Mouse (Mus musculus) heart, postnatal 10 days (tissue): ENCODE data around the gene Il12rb1. TPM values are rescaled to one million over a fixed set of nuclear protein-coding genes. Genes with fewer than 3 reads are reported as not detected.
A peak's percentile ranks its signal among the peaks of the same experiment; 100 is the strongest.

Experiments
- DNase-seq, 2 experiments: peaks; one replicate each; pipeline ENCODE4 v3.0.0; 2021
- intact Hi-C: fragments of 180-260 bp; cut with DNase I; formaldehyde crosslinking; loops from one replicate; pipeline ENCODE4 v1.15.1; 2025
- total RNA-seq, 2 experiments: library from RNA; stranded (reverse); gene quantifications; 2 replicates each; pipeline ENCODE4 v1.2.3; 2021

Gene Il12rb1
- total RNA-seq, 2 experiments from 2014 or later: 0.53 TPM; not detected in 1

DNA sequence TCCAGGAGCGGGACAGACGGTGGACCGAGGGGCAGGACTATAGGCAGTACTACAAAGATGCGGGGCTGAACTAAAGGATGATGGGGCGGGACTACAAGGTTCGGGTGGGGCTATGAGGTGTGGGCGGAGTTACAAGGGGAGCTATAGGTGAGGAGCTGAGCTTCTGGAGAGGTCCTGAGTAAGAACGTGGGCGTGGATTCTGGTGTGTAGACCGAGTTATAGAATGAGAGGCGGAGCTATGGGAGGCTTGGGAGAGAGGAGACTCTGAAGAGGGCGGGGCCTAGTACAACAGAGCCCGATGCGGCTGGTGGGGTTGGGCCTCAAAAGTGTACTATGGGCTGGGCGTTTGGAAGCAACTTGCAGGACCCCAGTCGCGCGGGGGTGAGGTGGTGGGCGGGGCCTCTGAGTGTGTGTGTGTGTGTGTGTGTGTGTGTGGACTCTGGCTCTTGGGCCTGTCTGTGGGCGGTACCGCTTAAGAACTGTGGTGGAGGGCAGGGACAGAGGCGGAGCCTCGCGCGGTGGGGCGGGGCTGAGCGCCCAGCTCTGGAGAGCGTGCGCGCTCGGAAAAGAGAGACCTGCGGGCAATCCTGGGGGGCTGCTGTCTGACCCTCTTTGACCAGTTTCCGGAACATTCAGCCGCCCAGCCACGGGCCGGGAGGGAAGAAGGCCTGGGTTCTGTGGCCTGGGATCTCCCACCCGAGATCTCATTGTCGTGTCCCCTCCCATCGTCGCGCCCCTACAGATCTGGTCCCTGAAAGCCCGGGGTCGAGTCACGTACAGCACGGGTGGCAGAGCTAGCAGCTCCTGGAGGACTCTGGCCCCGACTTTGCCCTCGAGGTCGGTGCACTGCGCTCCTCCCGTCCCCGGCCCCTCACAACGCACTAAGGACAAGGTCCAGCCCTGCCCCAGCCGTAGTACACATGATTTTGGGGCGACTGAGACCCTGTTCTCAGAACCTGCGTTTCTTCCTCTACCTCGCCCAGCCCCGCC lies 10.9 kb upstream of the Il12rb1 start:
- DNase-seq: peak; percentile 85 to 89
- intact Hi-C loops: no loop called here

DNA sequence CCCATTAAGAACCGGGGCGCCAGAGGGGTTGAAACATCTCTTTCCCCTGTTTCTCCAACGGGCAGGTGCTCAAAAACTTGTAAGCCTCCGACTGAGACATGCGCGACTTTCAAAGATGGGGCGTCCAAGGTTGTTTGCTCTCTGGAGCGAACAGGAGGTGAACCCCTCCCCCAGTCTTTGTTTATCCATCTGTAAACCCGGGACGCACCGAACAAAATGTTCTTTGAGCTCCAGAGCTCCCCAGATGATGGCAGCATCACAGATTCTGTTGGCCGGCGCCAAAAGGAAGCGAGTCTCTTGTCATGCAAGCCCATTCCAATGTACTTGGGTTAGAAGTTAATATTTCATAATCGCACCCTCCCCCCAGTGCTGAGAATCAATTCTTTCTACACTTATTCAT lies 10.0 kb upstream of the Il12rb1 start:
- intact Hi-C loops: no loop called here
- peak in 1 of 2 experiments; percentile 27 for DNase-seq

DNA sequence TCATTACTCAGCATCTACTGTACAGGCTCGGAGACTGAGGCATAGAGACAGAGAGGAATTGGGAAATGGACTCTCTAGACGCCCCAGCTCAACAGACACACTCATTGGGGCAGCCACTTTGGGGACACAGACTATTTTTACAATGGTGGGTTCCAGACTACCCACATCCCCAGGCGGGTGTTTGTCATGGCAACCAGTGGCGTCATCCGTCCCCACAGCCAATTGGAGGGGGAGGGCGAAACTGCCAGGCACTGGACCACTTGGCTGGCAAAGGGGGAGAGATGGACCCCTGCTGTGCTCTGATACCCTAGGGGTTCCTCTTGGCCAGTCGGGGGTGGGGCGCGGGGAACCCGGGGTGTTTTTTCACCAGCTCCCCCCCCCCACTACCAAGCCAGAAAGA lies 7.6 kb upstream of the Il12rb1 start:
- no peak for DNase-seq
- intact Hi-C loops: no loop called here

DNA sequence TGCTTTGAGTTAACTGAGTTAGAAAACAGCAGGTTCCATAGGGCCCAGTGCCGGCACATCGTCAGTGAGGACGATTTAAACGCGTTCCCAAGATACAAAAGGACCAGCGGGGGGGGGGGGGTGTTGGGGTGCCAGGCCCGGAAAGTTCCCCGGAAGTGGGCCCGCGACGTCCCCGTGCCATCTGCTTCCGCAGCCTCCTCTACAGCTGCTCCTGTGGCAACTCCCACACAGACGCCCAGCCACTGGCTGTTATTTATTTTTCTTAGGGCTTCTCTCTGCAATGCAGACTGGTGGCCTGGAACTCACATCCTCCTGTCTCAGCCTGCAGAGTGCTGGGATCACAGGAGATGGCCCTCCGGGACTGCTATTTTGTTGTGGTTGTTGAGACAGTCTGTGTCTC lies 7.1 kb upstream of the Il12rb1 start:
- intact Hi-C loops: no loop called here
- DNase-seq: no peak

DNA sequence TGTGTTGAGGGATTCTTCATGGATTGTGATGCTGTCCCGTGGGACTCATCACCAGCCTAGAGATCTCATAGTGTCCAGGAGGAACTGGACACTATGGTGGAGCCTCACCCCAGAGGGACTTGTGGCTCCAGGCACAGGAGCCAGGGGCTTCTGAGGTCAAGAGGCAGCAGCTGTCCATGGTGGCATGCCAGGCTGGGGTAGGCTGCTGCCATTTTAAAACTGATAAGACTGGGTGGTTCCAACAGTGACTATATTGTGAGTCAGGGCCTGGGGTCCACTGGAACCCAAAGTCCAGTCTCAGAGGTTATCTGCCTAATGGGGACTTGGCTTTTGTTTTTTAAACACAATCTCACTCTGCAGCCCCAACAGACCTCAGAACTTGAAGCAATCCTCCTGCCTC lies 6.4 kb upstream of the Il12rb1 start:
- no peak for DNase-seq
- intact Hi-C loops: no loop called here

DNA sequence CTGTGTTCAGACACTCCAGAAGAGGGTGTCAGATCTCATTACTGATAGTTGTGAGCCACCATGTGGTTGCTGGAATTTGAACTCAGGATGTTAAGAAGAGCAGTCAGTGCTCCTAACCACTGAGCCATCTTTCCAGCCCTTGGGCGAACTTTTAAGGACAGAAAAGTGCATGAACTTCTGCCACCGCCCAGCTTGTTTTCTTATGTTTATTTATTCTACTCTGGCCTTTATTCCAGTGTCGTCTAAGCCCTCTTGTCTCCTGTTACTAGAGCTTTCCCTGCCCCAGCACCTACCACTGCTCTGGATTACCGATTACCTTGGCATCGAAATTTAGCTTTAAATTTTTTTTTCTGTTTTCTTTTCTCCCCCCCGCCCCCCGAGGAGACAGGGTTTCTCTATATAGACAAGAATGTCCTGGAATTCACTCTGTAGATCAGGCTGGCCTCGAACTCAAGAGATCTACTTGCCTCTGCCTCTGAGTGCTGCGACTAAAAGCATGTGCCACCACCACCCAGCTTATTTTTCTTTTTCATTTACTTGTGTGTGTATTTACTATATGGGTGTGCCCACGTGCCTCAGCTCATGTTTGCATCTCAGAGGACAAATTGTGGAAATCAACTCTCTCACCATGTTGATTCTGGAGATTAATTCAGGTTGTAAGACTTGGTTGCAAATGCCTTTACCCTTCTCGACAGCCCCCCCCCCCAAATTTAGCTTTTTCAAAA lies 5.3 kb upstream of the Il12rb1 start:
- intact Hi-C loops: no loop called here
- DNase-seq: no peak

DNA sequence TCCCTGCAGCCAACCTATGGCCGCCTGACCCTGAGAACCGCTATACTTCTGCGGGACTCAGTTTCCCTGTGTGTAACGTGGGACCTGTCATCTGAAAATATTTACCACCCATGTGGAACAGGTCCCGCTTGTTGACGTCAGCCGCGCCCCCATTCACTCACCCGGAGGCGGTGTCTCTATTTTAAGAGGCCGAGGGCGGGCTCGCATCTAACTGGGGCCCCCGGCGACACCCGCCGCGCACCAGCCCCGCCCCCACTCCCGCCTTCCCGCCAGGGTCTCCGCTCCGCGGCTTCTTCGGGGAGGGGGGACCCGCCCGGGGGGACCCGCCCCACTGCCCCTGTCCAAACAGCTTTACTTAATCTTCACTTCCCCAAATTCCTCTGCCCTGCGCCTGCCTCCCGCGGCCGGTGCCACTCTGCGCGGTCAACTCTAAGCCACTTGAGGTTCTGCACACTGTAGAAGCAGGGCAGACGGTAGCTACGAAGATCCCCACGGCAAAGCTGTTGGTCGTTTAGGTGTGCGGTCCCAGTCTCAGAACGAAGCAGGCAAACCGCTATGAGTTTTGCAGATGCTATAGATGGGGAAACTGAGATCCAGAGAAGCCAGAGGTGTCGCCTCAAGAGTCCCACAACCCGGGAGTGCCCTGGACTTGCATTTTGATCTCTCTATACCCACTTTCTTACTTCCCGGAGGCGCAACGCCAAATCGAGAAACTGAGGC lies 4.3 kb upstream of the Il12rb1 start:
- DNase-seq: peak; percentile 52 to 55

DNA sequence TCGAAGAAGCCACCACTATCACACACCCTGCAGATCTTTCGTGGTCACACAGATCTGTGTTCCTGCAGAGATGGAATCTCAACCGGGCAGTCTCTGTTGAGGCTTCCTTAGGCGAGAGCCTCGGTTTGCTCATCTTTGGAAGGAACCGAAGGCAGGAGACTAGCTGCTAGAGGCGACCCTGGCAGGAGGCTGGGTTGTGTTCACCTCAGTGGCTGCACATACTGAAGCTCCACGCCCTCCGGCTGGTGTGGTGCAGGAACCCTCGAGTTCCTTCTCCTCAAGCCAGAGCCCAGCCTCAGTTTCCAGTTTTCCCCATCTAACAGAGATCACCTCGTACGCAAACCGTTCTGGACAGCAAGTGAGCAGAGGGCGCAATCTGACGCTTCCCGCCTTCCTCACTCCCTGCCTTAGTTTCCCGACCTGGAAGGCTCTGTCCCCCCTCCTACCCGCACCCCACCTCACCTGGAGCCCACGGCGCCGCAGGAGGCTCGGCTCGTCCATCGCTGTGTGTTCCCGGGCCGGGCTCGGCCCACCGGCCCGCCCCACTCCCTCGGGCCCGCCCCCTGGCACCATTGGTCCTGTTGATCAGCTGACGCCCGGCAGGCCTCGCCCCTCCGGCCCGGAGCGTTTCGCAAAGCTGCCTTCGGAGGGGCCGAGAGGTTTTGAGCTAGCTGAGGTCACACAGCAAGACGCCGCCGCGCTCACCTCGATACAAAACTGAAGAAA lies 3.6 kb upstream of the Il12rb1 start, which contains the start of gene Mast3:
Gene Mast3, minus strand, starts transcription at position 574 of the 726 bp plus-strand sequence.
- peak; percentile 87 to 90 for DNase-seq
- intact Hi-C loops: no loop called here

More for the DNA sequence above, 4.3 kb upstream of the Il12rb1 start:
- intact Hi-C loops: no loop called here

DNA sequence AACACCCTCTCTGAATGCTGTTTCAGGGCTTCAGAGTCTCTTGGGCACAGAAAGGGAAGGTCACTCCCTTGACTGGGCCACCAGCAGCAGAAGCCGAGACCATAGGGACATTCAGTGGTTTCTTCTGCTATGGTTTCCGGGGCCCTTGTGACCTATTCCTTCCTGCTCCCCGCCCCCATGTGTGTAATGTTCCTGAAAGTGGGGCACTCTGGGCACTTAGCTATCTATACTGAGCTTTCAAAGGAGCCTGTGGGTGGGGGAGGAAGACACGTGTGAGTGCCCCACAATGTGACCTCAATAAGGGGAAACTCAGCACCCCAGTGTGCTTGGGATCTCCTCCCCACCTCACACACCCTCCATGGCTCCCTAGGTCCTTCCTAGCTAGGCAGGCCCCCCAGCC lies 1.7 kb upstream of the Il12rb1 start:
- intact Hi-C loops: no loop called here
- DNase-seq: peak in 1 of 2 experiments; percentile 46

DNA sequence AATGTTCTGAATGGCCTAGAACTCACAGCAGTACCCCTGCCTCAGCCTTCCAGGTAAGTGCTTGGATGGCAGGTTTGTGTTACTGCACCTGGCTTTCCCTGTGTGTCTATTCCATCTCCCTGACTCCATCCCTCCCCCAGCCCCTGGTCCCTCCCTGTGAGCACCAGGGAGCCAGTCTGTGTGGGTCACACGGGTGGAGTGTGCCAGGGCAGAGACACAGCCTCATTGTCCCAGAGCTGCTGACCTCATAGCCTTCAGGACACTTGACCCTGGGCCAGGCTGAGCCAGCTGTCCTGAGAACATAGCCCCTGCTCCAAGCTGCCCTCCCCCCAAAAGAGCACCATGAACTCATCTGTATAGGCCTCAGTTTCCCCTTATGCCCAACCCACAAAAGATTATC lies 945 bp upstream of the Il12rb1 start:
- DNase-seq: no peak
- intact Hi-C loops: no loop called here

DNA sequence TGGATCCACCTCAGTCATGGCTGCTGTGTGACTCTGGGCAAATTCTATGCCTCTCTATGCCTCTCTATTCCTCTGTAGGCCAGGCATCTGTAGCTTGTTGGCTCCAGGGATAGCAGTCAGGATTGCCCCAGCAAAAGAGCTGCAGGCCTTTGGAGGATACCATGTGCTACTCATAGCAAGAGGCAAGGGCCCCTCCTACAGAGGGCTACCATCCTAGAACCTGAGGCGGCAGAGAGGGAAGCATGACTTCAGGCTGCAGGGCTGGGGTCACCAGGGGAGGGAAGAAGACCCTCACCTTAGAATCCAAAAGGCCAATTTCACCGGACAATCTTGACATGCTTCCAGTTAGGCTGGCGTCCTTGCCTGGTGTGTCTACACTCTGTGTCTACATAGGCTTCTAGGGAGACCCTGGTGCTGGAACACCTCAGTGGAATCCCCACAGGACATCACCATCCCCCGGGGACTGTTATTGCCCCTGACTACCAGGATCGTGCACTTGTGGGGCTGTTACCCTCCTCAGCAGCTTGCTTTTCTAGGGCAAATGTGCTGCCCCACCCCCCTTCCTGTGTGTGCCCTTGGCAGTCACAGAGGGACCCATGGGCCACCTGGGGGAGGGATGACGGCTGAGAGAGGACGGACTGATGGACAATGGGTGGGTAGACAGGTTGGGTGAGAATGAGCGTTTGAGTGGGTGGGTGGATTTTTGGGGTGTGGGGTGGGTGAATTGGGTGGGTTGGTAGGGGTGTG lies 879 bp downstream of the Il12rb1 start:
- DNase-seq: no peak
- intact Hi-C loops: no loop called here

DNA sequence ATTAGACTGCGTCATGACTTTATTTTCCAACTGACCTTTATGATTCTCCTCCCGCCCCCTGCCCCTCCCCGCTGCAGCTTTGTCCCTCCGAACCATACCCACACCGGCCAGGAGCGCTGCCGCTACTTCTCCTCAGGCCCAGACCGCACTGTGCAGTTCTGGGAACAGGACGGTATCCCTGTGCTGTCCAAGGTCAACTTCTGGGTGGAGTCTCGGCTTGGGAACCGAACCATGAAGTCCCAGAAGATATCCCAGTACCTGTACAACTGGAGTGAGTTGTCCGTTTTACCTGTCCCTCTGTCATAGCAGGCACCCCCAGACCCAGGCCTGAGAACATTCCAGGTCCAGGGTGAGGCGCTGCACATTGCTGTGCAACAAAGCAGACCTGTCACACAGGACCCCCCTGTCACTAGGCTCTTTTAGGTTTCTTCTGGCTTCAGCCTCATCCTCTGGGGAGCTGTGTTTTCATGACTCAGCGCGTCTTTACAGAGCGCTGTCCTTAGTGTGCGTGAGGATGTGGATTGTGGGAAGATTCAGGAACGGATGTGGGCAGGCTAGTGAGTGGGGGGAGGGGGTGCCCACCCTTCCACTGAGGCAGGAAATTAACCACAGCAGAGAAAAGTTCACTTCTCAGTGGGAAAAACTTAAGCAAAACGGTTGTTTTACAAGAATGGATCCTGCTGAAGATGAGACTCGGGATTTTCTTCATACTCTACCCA lies 2.9 kb downstream of the Il12rb1 start:
- intact Hi-C loops: no loop called here
- DNase-seq: no peak

DNA sequence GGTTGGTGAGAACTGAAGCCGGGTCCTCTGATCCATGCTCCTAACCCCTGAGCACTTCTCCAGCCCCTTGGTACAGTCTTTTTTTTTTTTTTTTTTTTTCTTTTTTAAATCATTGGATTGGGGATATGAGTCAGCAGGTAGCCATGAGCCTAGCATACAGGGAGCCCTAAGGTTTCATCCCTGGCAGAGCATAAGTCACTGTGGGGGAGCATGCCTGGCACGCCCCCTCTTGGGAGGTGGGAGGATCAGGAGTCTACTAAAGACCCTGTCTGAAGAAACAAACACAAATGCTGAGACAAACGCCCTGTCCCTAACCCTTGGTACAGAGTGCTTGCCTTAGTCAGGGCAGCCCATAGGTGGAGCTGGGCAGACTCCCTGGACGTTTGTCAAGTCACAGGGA lies 3.8 kb downstream of the Il12rb1 start:
- DNase-seq: no peak
- intact Hi-C loops: no loop called here

DNA sequence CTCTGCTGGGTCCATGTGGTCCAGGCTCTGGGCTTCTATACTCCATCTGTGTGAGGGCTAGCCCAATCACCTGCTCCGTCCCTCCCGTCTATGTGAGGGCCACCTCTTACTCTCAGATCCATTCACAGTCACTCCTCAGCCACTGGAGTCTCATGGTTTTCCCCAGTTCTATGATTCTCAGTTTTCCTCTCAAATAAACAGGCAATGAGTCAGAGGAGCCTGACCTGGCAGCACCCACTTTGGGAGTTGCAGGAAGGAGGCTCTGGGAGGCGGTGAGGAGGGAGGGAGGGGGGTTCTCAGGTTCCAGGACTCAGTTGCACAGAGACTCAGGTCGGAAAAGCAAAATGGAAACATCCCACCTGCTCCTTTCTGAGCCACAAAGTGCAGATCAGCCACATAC lies 4.6 kb downstream of the Il12rb1 start:
- no peak for DNase-seq
- intact Hi-C loops: no loop called here

DNA sequence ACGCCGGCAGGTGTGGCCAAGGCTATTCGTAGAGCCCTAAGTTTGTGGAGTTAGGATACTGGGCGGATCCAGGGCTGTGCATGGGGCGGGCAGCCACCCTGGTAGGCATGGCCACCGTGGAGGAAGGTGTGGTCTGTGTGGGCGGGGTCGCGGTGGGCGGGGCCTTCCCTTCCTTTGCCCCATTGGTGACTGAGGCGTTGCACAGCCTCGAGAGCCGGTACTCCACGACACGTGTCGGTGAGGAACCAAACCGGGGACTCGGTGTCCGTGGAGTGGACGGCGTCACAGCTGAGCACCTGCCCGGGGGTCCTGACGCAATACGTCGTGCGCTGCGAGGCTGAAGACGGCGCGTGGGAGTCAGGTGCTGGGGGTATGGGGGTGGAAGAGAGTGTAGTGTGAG lies 8.4 kb downstream of the Il12rb1 start:
- intact Hi-C loops: no loop called here
- peak in 1 of 2 experiments; percentile 39 for DNase-seq

DNA sequence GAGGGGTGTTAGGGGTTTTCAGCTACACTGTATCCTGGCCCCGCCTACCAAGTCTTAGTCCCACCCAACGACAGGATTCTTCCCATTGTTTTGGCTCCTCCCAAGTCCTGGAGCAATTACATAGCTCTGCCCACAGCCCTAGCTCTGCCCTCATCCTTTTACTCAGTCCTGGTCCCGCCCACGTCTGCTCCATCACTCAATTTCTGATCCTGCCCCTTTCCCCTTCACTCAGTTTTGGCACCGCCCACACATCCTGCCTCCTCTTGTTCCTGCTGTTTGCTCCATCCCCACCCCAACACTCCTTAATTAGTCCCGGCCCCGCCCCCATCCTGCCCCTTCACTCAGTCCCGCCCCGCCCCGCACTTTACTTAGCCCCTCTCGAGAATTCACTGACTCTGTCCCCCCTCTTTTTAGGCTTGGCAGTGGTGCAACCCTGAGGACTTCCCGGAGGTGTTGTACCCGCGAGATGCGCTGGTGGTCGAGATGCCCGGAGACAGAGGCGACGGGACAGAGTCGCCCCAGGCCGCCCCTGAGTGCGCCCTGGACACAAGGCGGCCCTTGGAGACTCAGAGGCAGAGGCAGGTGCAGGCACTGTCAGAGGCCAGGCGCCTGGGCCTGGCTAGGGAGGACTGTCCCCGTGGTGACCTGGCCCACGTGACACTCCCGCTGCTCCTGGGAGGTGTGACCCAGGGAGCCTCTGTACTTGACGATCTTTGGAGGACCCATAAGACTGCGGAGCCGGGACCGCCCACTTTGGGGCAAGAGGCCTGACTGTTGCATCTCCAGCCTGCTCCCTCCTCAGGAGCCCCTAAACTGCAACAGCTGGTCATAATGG lies 12.1 kb downstream of the Il12rb1 start:
- DNase-seq: peak; percentile 72 to 75
- intact Hi-C loops: loop anchor here (5.0 kb wide), 1 partner anchor 98 kb away; the partner anchor contains the start of gene Pde4c

DNA sequence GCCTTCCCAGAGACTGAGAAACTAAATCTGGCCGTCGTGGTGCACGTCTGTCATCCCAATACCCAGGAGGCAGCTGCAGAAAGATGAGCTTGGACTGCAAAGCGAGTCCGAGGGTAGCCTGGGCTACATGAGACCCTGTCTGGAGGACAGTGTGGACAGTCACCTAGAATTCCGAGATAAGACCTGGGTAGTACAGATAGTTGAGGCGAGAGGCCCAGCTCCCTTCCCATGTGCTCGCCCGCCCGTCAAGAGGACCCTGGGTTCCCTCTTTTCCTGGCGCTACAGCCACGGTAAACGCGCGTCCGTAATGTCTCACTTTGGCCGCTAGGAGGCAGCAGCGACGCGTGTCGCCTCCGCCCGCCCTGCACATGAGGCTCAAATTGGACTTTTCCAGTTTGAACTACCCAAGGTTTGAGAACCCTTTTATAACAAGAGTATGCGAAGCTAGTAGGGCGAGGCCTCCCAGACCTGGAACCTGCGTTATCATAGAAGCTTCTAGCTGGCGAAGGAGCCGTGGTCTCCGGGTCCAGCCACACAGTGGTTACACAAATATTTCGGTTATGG lies 13.2 kb downstream of the Il12rb1 start:
- peak; percentile 80 to 87 for DNase-seq
- intact Hi-C loops: loop anchor here (1.0 to 5.0 kb wide), 3 partner anchors 20 to 99 kb away; partner anchors contain the start of gene Pde4c
